Mouse (Mus musculus) liver, adult (tissue): Measurements from ENCODE around the gene Mcub.

Experiments
- GATA4 ChIP-seq: IDR thresholded peaks from 2 replicates; pipeline ENCODE4 v1.6.1; 2014; ENCODE audit warnings: mild to moderate bottlenecking, low read length; ENCODE audit not compliant: insufficient replicate concordance

Gene Mcub

DNA sequence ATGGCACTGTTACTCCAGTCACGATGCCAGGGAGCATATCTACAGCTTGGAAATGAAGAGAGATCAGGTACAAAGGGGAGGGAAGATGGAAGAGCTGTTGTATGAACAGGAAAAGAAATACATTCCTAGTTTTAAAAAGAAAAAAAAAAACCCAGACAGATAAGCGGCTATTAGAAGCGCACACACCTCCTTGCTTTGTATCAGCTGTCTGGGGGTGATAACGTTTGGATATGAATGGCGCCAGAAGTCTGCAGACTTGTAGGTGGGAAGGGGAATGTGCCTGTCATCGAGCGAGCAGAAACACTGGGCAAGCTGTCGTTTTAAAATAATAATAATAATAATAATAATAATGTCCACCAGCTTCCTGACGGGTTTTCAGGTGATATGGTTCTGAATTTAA lies 84.4 kb downstream of the Mcub start:
- no peak for TF ChIP-seq GATA4

DNA sequence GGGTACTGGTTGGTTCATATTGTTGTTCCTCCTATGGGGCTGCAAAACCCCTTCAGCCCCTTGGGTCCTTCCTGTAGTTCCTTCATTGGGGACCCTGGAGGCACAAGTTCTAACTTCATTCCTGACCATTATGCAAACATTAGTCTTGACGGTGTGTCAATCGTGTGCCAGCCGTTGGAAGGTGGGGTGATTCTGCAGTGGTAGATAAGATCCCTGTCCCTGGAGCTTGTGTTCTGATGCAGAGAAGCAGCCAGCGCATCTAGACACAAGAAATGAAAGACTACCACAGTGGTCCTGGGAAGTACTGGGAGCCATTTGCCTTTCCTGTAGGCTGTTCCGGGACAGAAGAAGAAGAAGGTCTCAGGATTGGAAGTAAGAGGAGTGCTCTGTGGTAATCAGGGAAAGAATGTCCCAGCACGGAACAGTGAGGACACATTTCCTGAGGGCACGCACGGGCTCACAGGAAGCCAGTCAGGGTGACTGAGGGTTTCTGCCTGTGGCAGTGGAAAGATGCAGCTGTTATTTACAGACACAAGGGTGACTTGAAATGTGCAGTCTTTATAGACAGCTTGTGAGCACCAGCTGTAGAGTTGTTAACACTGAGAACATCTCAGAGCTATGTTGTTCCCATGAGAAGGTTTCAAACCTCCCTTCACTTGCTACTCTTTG lies 88.9 kb downstream of the Mcub start:
- TF ChIP-seq GATA4 = no peak

DNA sequence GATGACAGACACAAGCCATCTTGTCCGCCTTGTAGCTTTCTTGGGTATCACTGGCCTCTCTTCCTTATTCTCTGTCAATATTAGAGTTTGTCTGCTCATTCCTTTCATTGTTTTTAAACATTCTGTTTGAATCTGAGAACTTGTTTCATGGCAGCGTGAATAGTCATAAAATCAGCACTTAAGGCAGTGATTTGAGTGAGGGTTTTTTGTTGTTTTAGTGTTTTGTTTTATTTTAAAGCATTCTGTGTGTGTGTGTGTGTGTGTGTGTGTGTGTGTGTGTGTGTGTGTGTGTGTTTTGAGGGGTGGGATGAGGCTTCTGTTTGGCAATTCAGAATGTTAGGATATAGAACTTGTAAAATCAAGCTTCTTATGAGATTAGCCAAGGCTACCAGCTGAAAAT lies 90.1 kb downstream of the Mcub start:
- TF ChIP-seq GATA4 = no peak

DNA sequence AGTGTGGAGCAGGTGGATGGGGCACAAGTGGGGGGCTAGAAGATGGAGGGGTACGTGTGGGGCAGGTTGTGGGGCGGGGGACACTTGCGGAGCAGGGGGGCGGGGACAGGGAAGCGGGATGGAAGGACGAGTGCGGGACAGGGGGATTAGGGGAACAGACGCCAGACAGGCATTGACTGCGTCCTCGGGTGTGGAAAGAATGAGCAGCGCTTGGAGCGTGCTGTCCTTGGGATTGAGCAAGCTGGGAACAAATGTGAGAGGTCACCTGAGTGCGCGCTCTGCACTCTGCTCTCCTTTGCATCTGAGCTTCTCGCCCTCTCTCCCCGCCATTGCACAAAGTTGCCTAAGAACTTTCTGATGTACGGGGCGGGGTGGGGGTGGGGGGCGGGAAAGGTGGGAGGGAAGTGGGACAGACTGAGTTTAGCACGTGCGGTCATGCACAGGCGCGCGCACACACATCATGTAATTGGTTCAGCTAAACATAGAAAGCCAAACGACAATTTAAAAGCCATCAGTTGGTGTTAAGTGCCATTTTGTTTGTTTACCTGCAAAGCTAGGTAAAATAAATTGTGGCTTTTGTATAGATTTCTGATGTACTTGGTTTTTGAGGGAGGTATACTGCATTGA lies 90.8 kb downstream of the Mcub start:
- no peak for TF ChIP-seq GATA4

DNA sequence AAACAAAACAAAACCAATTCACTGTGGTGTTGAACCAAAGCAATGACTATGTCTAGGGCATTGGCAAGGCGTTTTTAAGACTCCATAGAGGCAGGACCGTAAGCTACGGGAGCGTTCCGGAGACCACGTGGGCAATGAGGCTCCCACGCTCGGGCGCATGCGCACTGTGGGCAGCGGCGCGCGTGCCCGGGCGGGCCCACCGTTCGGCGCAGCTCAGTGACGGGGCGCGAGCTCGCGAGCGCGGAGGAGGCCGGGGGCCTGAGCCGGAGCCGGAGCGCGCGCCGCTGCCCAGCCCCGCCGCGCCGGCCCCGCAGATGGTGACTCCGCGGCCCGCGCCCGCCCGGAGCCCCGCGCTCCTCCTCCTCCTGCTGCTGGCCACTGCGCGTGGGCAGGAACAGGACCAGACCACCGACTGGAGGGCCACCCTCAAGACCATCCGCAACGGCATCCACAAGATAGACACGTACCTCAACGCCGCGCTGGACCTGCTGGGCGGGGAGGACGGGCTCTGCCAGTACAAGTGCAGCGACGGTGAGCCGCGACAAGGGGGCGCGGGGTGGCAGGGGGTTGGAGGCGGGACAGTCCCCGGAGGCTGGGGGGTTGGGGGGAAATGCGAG lies 91.5 kb downstream of the Mcub start, which contains the start of gene Pla2g12a:
Gene Pla2g12a, plus strand, starts transcription at position 202 of the 617 bp plus-strand sequence.
- TF ChIP-seq GATA4 = no peak

DNA sequence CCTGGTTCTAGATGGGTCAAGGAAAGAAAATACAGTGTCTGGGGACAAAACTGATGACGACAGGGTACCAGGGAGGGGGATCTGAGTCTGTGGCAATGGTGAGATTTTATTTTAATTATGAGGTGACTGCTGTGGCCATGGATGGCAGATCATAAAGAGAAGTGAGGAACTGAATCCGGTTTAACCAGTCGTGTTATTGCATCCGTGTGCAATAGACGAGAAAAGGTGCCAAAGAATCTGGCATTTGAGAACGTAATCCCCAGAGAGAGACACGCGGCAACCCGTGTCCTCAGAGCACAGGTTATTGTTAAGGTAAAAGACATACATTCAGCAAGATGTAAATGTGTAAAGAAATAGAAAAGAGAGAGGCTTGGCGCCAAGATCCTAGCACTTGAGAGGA lies 92.7 kb downstream of the Mcub start:
- no peak for TF ChIP-seq GATA4
